In the genomic region with DNA sequence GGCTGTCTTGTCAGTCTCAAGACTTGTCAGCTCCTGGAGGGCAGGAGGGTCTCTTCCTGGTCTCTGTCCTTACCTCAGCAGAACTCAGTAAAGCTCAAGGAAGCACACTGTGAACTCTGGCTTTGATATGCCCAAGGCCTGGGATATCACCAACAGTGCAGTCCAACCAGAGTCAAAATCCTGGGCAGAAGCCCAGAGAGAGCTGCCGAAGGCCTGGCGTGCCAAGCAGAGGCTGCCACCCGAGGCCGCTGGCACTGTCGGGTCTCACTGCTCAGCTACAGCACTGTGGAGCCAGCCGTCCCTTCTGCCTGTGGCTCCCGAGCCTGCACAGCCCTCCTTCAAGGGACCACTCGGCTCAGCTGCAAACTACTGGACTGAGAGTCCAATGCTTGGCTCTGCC, we compare ENCODE assay signal across 9 mouse cellular contexts. TPM values are rescaled to one million over a fixed set of nuclear protein-coding genes. Genes with fewer than 3 reads are reported as not detected.
DNase-seq lines count a peak whose midpoint lies in the region; ATAC-seq and TF ChIP-seq lines count a peak whose summit lies in the region.
"Had no signal": no experiment of that assay in that cellular context is flagged by ENCODE, and none has a peak within 500 bp of the region (broad histone marks: within the 10 kb centered on the region; RNA-seq: fewer than 3 reads in every experiment).

No protein-coding gene starts in this region.

- H3K27ac ChIP-seq in hindbrain, embryonic 10.5 days, result peak overlapping the region; percentile 56
- no peak overlapping the region for H3K27ac ChIP-seq in hindbrain, embryonic 13.5 days
- H3K27ac ChIP-seq in small intestine, adult 2 months (ENCODE audit: insufficient read depth, low read depth, low read length), result peak overlapping the region; percentile 20
- H3K27ac ChIP-seq in intestine, postnatal 0 days (ENCODE audit: low read depth, low read length), result no peak overlapping the region
- no peak overlapping the region; the same call in 1 of the 2 replicates for H3K27ac ChIP-seq in forebrain, embryonic 16.5 days (ENCODE audit: low read length)
- H3K27ac ChIP-seq: liver, embryonic 14.5 days had no signal

- no peak for TF ChIP-seq CTCF in small intestine, adult 2 months (IDR thresholded peaks at IDR 0.05; ENCODE audit: extremely low read depth, insufficient read length, insufficient replicate concordance, low read depth, low read length)
- TF ChIP-seq CTCF in intestine, postnatal 0 days (IDR thresholded peaks at IDR 0.05; ENCODE audit: low read depth), result no peak

- no peaks in the 10 kb centered on the region for H3K9me3 ChIP-seq in hindbrain, embryonic 10.5 days
- no peaks in the 10 kb centered on the region for H3K9me3 ChIP-seq in hindbrain, embryonic 13.5 days
- no peaks in the 10 kb centered on the region for H3K9me3 ChIP-seq in intestine, postnatal 0 days (ENCODE audit: control insufficient read depth)
- H3K9me3 ChIP-seq in forebrain, embryonic 16.5 days (ENCODE audit: control insufficient read depth, low read length), result no peaks in the 10 kb centered on the region

- 86% methylated on average over 8 of the region's 8 CpGs for WGBS in hindbrain, embryonic 10.5 days
- 88% methylated on average over 8 of the region's 8 CpGs for WGBS in hindbrain, embryonic 13.5 days
- 77% methylated on average over 8 of the region's 8 CpGs for WGBS in small intestine, adult 2 months
- WGBS in intestine, postnatal 0 days, result 87% methylated on average over 8 of the region's 8 CpGs
- WGBS in forebrain, embryonic 16.5 days, result 67% methylated on average over 8 of the region's 8 CpGs

- no peak overlapping the region for H3K4me3 ChIP-seq in hindbrain, embryonic 10.5 days
- H3K4me3 ChIP-seq in hindbrain, embryonic 13.5 days, result no peak overlapping the region
- H3K4me3 ChIP-seq in small intestine, adult 2 months (ENCODE audit: low read depth, low read length), result no peak overlapping the region
- no peak overlapping the region for H3K4me3 ChIP-seq in intestine, postnatal 0 days (ENCODE audit: low read depth, low read length)
- no peak overlapping the region for H3K4me3 ChIP-seq in forebrain, embryonic 16.5 days (replicated peaks; ENCODE audit: low read length)

- peaks cover 6% of the 10 kb centered on the region for H3K36me3 ChIP-seq in hindbrain, embryonic 10.5 days
- no peaks in the 10 kb centered on the region; the same call in 1 of the 2 replicates for H3K36me3 ChIP-seq in hindbrain, embryonic 13.5 days
- no peaks in the 10 kb centered on the region for H3K36me3 ChIP-seq in small intestine, adult 2 months (ENCODE audit: control insufficient read depth, insufficient read depth, low read length)
- no peaks in the 10 kb centered on the region; the same call in 1 of the 2 replicates for H3K36me3 ChIP-seq in intestine, postnatal 0 days (ENCODE audit: control insufficient read depth, insufficient read depth)
- H3K36me3 ChIP-seq in forebrain, embryonic 16.5 days (ENCODE audit: control insufficient read depth, insufficient read depth), result no peaks in the 10 kb centered on the region

- no peak overlapping the region for H3K4me2 ChIP-seq in hindbrain, embryonic 13.5 days
- H3K4me2 ChIP-seq in intestine, postnatal 0 days (replicated peaks; ENCODE audit: low read depth), result no peak overlapping the region
- H3K4me2 ChIP-seq in forebrain, embryonic 16.5 days (ENCODE audit: low read length), result no peak overlapping the region

- no peak for ATAC-seq in hindbrain, embryonic 13.5 days (ENCODE audit: low FRiP score)
- ATAC-seq in intestine, postnatal 0 days, result no peak
- no peak for ATAC-seq in forebrain, embryonic 16.5 days

- no peak for DNase-seq in hindbrain, embryonic 10.5 days (ENCODE audit: low spot score)
- DNase-seq in ovary, adult 18-20 months (ENCODE audit: low spot score), result peak; percentile 77
- no peak for DNase-seq in ovary, postnatal 10 days (ENCODE audit: low spot score)
- peak; percentile 73 for DNase-seq in gastrocnemius, postnatal 10 days

- no peak for TF ChIP-seq POLR2A in small intestine, adult 2 months (IDR thresholded peaks at IDR 0.05; ENCODE audit: low read depth, low read length)

- no peak overlapping the region for H3K9ac ChIP-seq in hindbrain, embryonic 13.5 days
- H3K9ac ChIP-seq in intestine, postnatal 0 days (ENCODE audit: low read depth, low read length), result no peak overlapping the region
- H3K9ac ChIP-seq in forebrain, embryonic 16.5 days (replicated peaks; ENCODE audit: low read depth, low read length), result no peak overlapping the region
- H3K9ac ChIP-seq: liver, embryonic 14.5 days had no signal

- H3K4me1 ChIP-seq in hindbrain, embryonic 10.5 days (replicated peaks), result peaks cover 54% of the 10 kb centered on the region
- peaks cover 39% of the 10 kb centered on the region for H3K4me1 ChIP-seq in hindbrain, embryonic 13.5 days (replicated peaks)
- peaks cover 8% of the 10 kb centered on the region; the same call in 1 of the 2 replicates for H3K4me1 ChIP-seq in small intestine, adult 2 months (ENCODE audit: control insufficient read depth, insufficient read depth, insufficient read length, low read length)
- H3K4me1 ChIP-seq in intestine, postnatal 0 days (replicated peaks; ENCODE audit: control insufficient read depth, insufficient read depth, low read length), result 0 out of 2 replicates have a peak, but pooled peaks cover 6% of the 10 kb centered on the region
- peaks cover 11% of the 10 kb centered on the region for H3K4me1 ChIP-seq in forebrain, embryonic 16.5 days (replicated peaks; ENCODE audit: control insufficient read depth, insufficient read depth, low read length)

- H3K27me3 ChIP-seq in hindbrain, embryonic 10.5 days (ENCODE audit: insufficient read depth, poor library complexity, severe bottlenecking), result no peaks in the 10 kb centered on the region
- no peaks in the 10 kb centered on the region for H3K27me3 ChIP-seq in hindbrain, embryonic 13.5 days
- no peaks in the 10 kb centered on the region for H3K27me3 ChIP-seq in small intestine, adult 2 months (ENCODE audit: control insufficient read depth, insufficient read depth, low read length)
- H3K27me3 ChIP-seq in intestine, postnatal 0 days (replicated peaks; ENCODE audit: control insufficient read depth, insufficient read depth, low read length), result no peaks in the 10 kb centered on the region
- no peaks in the 10 kb centered on the region for H3K27me3 ChIP-seq in forebrain, embryonic 16.5 days (replicated peaks; ENCODE audit: control insufficient read depth, insufficient read depth, low read length)

RNA-seq across cellular contexts. Expression of a gene that starts 38.3 kb away (rescaled TPM):
- 3.2 and 3.6 TPM in 2 replicates for polyA plus RNA-seq in hindbrain, embryonic 10.5 days (2016; fragmentation: Nextera tagmentation; extraction: Ambion mirVana)
- 7.4 and 8.3 TPM in 2 replicates for polyA plus RNA-seq in hindbrain, embryonic 13.5 days (2015; fragmentation: Nextera tagmentation; extraction: Ambion mirVana)
- 10 to 100 TPM; 20.8 to 25.4 TPM for total RNA-seq in gastrocnemius, postnatal 10 days (2021)
- polyA plus RNA-seq in small intestine, adult 2 months (2012; rRNA removed), result 19.5 and 19.6 TPM in 2 replicates
- polyA plus RNA-seq in intestine, postnatal 0 days (2015; fragmentation: Nextera tagmentation; extraction: Ambion mirVana), result 1.5 and 1.9 TPM in 2 replicates
- polyA plus RNA-seq in forebrain, embryonic 16.5 days (2015; fragmentation: Nextera tagmentation; extraction: Ambion mirVana), result 13.7 and 14.4 TPM in 2 replicates

Comparison
In these comparisons a context has a peak if more than half of its experiments do, and no peak if none do; other contexts are left out.
1. DNase-seq: peak in ovary, adult 18-20 months (single experiment) and gastrocnemius, postnatal 10 days (single experiment); none in hindbrain, embryonic 10.5 days (single experiment) and ovary, postnatal 10 days (single experiment).
2. H3K27ac ChIP-seq: peak in hindbrain, embryonic 10.5 days (single experiment) and small intestine, adult 2 months (single experiment); none in hindbrain, embryonic 13.5 days (single experiment), intestine, postnatal 0 days (single experiment) and forebrain, embryonic 16.5 days (single experiment).